Mouse (Mus musculus) right cerebral cortex, postnatal 14 days (tissue): ENCODE measurements at regions not wholly inside any gene's neighbourhood (a gene's known extent, or its start where the extent isn't known, plus 50 kb on each side); places are given as distances from the start of the nearest gene placed in this dataset.
A peak's percentile ranks its signal among the peaks of the same experiment; 100 is the strongest.

Experiments used
- DNase-seq: peaks from one replicate; pipeline ENCODE4 v3.0.0; 2022

- DNase-seq = no peak
Observed at GRCm38 (mm10) chr10:9066566-9066965, 180.7 kb upstream of the Sash1 start.

GRCm38 (mm10) chr10:9061979-9062378 lies 176.1 kb upstream of the Sash1 start:
- DNase-seq = no peak

GRCm38 (mm10) chr10:9055274-9055673 lies 169.4 kb upstream of the Sash1 start:
- DNase-seq = no peak

GRCm38 (mm10) chr10:9053371-9053770 lies 167.5 kb upstream of the Sash1 start:
- DNase-seq = no peak

- no peak for DNase-seq
Observed at GRCm38 (mm10) chr10:9047341-9047740, 161.5 kb upstream of the Sash1 start.

GRCm38 (mm10) chr10:9044746-9045370 lies 159.0 kb upstream of the Sash1 start:
- no peak for DNase-seq

- DNase-seq = no peak
Observed at GRCm38 (mm10) chr10:9043507-9043906, 157.6 kb upstream of the Sash1 start.

GRCm38 (mm10) chr10:9030486-9030885 lies 144.6 kb upstream of the Sash1 start:
- DNase-seq = no peak

GRCm38 (mm10) chr10:9029506-9029905 lies 143.6 kb upstream of the Sash1 start:
- DNase-seq = no peak

- DNase-seq = peak; percentile 10
Observed at GRCm38 (mm10) chr10:9027070-9027807, 141.4 kb upstream of the Sash1 start.

GRCm38 (mm10) chr10:9014810-9015505 lies 129.1 kb upstream of the Sash1 start:
- no peak for DNase-seq

GRCm38 (mm10) chr10:9013549-9013925 lies 127.7 kb upstream of the Sash1 start:
- no peak for DNase-seq

- DNase-seq = peak; percentile 67
Observed at GRCm38 (mm10) chr10:9012829-9013548, 127.1 kb upstream of the Sash1 start.

GRCm38 (mm10) chr10:9011906-9012305 lies 126.0 kb upstream of the Sash1 start:
- DNase-seq = no peak

- DNase-seq = no peak
Observed at GRCm38 (mm10) chr10:9010191-9010590, 124.3 kb upstream of the Sash1 start.

- peak; percentile 10 for DNase-seq
Observed at GRCm38 (mm10) chr10:9005140-9005909, 119.5 kb upstream of the Sash1 start.

- no peak for DNase-seq
Observed at GRCm38 (mm10) chr10:9002261-9002660, 116.4 kb upstream of the Sash1 start.

- no peak for DNase-seq
Observed at GRCm38 (mm10) chr10:8998758-8999398, 113.0 kb upstream of the Sash1 start.

GRCm38 (mm10) chr10:8998356-8998755 lies 112.5 kb upstream of the Sash1 start:
- DNase-seq = no peak

- no peak for DNase-seq
Observed at GRCm38 (mm10) chr10:8995097-8995496, 109.2 kb upstream of the Sash1 start.

GRCm38 (mm10) chr10:8986339-8986738 lies 100.5 kb upstream of the Sash1 start:
- no peak for DNase-seq

- no peak for DNase-seq
Observed at GRCm38 (mm10) chr10:8983347-8983746, 97.5 kb upstream of the Sash1 start.
